Mouse (Mus musculus) hindbrain, postnatal 0 days (tissue): ENCODE measurements around the gene Smoc1. TPM values are rescaled to one million over a fixed set of nuclear protein-coding genes. Genes with fewer than 3 reads are reported as not detected.

Experiments used
- ATAC-seq: fragments of 200-750 bp; cut with Nextera tagmentation; 2 replicates; pipeline ENCODE4 v1.8.0; 2017; ENCODE audit warnings: mild to moderate bottlenecking, moderate TSS enrichment, moderate library complexity
- DNase-seq: peaks from one replicate; pipeline ENCODE4 v3.0.0-alpha.2; 2015; ENCODE audit warnings: low spot score
- H3K27ac ChIP-seq: fragments of 300-500 bp; sonication (generic); 2 replicates; pipeline ENCODE4 v1.5.1; 2014; ENCODE audit warnings: mild to moderate bottlenecking
- H3K27me3 ChIP-seq: fragments of 300-500 bp; sonication (generic); 2 replicates; pipeline ENCODE4 v1.6.1; 2014; ENCODE audit warnings: low read length, mixed read lengths; ENCODE audit not compliant: insufficient read depth
- H3K36me3 ChIP-seq: fragments of 300-500 bp; sonication (generic); 2 replicates; pipeline ENCODE4 v1.6.1; 2014; ENCODE audit warnings: low read length, mixed read lengths; ENCODE audit not compliant: insufficient read depth
- H3K4me1 ChIP-seq: fragments of 300-500 bp; sonication (generic); 2 replicates; pipeline ENCODE4 v1.6.1; 2014; ENCODE audit warnings: antibody characterized with exemption, low read length, mixed read lengths; ENCODE audit not compliant: insufficient read depth
- H3K4me2 ChIP-seq: fragments of 300-500 bp; sonication (generic); 2 replicates; pipeline ENCODE4 v1.6.1; 2014; ENCODE audit warnings: low read depth, mild to moderate bottlenecking, low read length, moderate library complexity, mixed read lengths
- H3K4me3 ChIP-seq: fragments of 300-500 bp; sonication (generic); 2 replicates; pipeline ENCODE4 v1.5.1; 2014; ENCODE audit warnings: low read length
- H3K9ac ChIP-seq: fragments of 300-500 bp; sonication (generic); replicated peaks from 2 replicates; pipeline ENCODE4 v1.6.1; 2014; ENCODE audit warnings: mild to moderate bottlenecking, low read length, moderate library complexity, mixed read lengths
- H3K9me3 ChIP-seq: fragments of 300-500 bp; sonication (generic); 2 replicates; pipeline ENCODE4 v1.6.1; 2016; ENCODE audit warnings: low read length, mixed read lengths
- CTCF ChIP-seq: IDR thresholded peaks from 2 replicates; pipeline ENCODE4 v1.5.1; 2016; ENCODE audit warnings: antibody characterized with exemption, control low read depth, low read depth
- WGBS: fragments of 180-500 bp; shearing (Covaris S2); extraction: QIAGEN DNeasy Blood & Tissue Kit; methylation state at CpG from one replicate; pipeline ENCODE4 v1.1.7; 2014; 5-methylcytosine and 5-hydroxymethylcytosine counted together
- polyA plus RNA-seq: library from polyadenylated mRNA; unstranded; fragments of >200 nt; fragmentation: Nextera tagmentation; extraction: Ambion mirVana; gene quantifications from 2 replicates; pipeline ENCODE4 v1.2.1, GENCODE M21; 2015
- total RNA-seq: library from RNA; depleted of rRNA; stranded (reverse); fragments of >200 nt; gene quantifications from 2 replicates; pipeline ENCODE4 v1.2.3, GENCODE M21; 2014; rRNA removed

The Smoc1 gene
- total RNA-seq = 32.7 and 42.0 TPM in 2 replicates
- polyA plus RNA-seq = 30.5 and 31.5 TPM in 2 replicates

GRCm38 (mm10) chr12:81026277-81026994, at the start of gene Smoc1:
TSS of gene Smoc1 (plus strand) at chr12:81026808.
- Histone ChIP-seq H3K27ac (peak within 1 kb of the TSS; percentile 60; the same call in 1 of the 2 replicates), H3K4me3 (peak within 1 kb of the TSS; percentile 70), H3K9me3 (no peaks in the 10 kb centered on the region), H3K27me3 (no peaks in the 10 kb centered on the region), H3K4me2 (peak within 1 kb of the TSS; percentile 88), H3K4me1 (peaks cover 9% of the 10 kb centered on the region), H3K36me3 (no peaks in the 10 kb centered on the region), H3K9ac (peak within 1 kb of the TSS; percentile 82)
- TF ChIP-seq CTCF = no peak
- peak; percentile 93 for ATAC-seq
- DNase-seq = peak; percentile 90
- WGBS = 3% methylated on average over 40 of the region's 42 CpGs

DNA sequence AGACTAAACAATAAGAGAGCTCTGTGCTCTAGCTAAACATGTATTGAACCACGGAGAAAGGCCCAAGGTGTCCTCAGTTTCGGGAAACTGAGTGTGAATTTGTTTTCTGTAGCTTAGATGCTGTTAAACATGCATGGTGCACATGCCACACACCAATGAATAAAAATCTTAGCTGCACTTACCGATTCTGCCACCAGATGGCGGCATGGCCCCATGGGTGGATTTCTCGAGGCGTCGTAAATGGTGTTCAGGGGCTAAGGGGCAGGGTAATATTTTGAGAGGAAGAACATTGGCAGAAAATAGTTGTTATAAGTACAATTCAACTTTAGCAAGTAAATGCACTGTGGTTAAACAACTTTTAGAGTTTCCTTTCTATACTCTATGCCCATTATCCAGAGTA, 44.3 kb upstream of the Smoc1 start:
- whole genome bisulfite sequencing = 2% methylated on average over 7 of the region's 7 CpGs
- Histone ChIP-seq H3K36me3 (no peaks in the 10 kb centered on the region), H3K4me2 (no peak overlapping the region), H3K27ac (no peak overlapping the region), H3K4me1 (no peaks in the 10 kb centered on the region), H3K9me3 (no peaks in the 10 kb centered on the region), H3K4me3 (no peak overlapping the region), H3K9ac (no peak overlapping the region), H3K27me3 (no peaks in the 10 kb centered on the region)
- ATAC-seq (no peak), DNase-seq (peak; percentile 82)
- TF ChIP-seq CTCF = peak; percentile 98

- TF ChIP-seq CTCF = no peak
- Histone ChIP-seq H3K4me2 (no peak overlapping the region), H3K27ac (no peak overlapping the region), H3K9ac (no peak overlapping the region), H3K27me3 (no peaks in the 10 kb centered on the region), H3K4me3 (no peak overlapping the region), H3K36me3 (no peaks in the 10 kb centered on the region), H3K9me3 (no peaks in the 10 kb centered on the region), H3K4me1 (no peaks in the 10 kb centered on the region)
- WGBS = 58% methylated on average over 9 of the region's 9 CpGs
- DNase-seq (peak; percentile 55), ATAC-seq (peak; percentile 43; the same call in 1 of the 2 replicates)
Measured at GRCm38 (mm10) chr12:80983695-80984094, 42.9 kb upstream of the Smoc1 start.

GRCm38 (mm10) chr12:80986628-80987027, 40.0 kb upstream of the Smoc1 start:
- H3K9me3 ChIP-seq = no peaks in the 10 kb centered on the region
- TF ChIP-seq CTCF = peak; percentile 42
- no peaks in the 10 kb centered on the region for H3K36me3 ChIP-seq
- H3K27me3 ChIP-seq = no peaks in the 10 kb centered on the region
- ATAC-seq (no peak), DNase-seq (no peak)
- H3K4me2 ChIP-seq = no peak overlapping the region
- H3K4me1 ChIP-seq = no peaks in the 10 kb centered on the region
- no peak overlapping the region for H3K9ac ChIP-seq
- no peak overlapping the region for H3K4me3 ChIP-seq
- H3K27ac ChIP-seq = no peak overlapping the region
- WGBS = 89% methylated on average over 4 of the region's 4 CpGs

GRCm38 (mm10) chr12:80988286-80988685, 38.3 kb upstream of the Smoc1 start:
- H3K9ac ChIP-seq = no peak overlapping the region
- TF ChIP-seq CTCF = no peak
- H3K4me3 ChIP-seq = no peak overlapping the region
- DNase-seq (no peak), ATAC-seq (no peak)
- no peak overlapping the region for H3K27ac ChIP-seq
- H3K36me3 ChIP-seq = no peaks in the 10 kb centered on the region
- H3K9me3 ChIP-seq = no peaks in the 10 kb centered on the region
- no peak overlapping the region for H3K4me2 ChIP-seq
- H3K27me3 ChIP-seq = no peaks in the 10 kb centered on the region
- 87% methylated on average over 3 of the region's 3 CpGs for WGBS
- H3K4me1 ChIP-seq = no peaks in the 10 kb centered on the region

DNA sequence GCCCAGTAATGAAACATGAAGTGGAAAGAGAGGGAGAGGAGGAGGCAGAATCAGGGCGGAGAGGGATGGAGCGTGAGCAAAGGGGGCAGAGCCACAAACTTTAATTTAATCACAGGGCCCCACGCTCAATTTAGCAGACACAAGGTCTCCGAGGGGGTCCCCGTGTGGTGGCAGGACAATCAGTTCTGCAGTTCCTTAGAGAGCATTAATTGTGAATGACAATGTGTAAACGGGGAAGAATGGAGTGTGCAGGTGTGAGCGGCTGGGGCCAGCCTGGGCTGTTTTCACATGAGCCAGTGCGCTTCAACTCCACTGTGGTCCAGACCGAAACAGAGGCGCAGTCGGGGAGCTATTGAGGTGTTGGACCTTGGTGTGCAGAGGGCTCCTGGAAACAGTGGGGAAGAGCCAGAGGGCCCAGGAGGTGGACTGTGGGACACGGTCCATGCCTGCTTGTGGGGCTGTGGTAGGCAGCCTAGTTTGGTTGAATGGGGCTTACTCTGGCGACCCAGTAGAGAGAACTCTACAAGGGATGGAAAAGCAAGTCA, 35.6 kb upstream of the Smoc1 start:
- Histone ChIP-seq H3K4me1 (no peaks in the 10 kb centered on the region), H3K9me3 (no peaks in the 10 kb centered on the region), H3K27me3 (no peaks in the 10 kb centered on the region), H3K4me2 (no peak overlapping the region), H3K4me3 (no peak overlapping the region), H3K27ac (no peak overlapping the region), H3K36me3 (no peaks in the 10 kb centered on the region), H3K9ac (no peak overlapping the region)
- DNase-seq (no peak), ATAC-seq (no peak)
- no peak for TF ChIP-seq CTCF
- 46% methylated on average over 13 of the region's 13 CpGs for WGBS

GRCm38 (mm10) chr12:80991806-80992205, 34.8 kb upstream of the Smoc1 start:
- Histone ChIP-seq H3K27ac (no peak overlapping the region), H3K4me1 (no peaks in the 10 kb centered on the region), H3K9ac (no peak overlapping the region), H3K36me3 (no peaks in the 10 kb centered on the region), H3K9me3 (no peaks in the 10 kb centered on the region), H3K4me3 (no peak overlapping the region), H3K4me2 (no peak overlapping the region), H3K27me3 (no peaks in the 10 kb centered on the region)
- ATAC-seq = no peak
- 82% methylated on average over 10 of the region's 10 CpGs for WGBS
- no peak for DNase-seq
- TF ChIP-seq CTCF = no peak
